20 mouse cellular contexts compared by ENCODE assay signal in the genomic region with DNA sequence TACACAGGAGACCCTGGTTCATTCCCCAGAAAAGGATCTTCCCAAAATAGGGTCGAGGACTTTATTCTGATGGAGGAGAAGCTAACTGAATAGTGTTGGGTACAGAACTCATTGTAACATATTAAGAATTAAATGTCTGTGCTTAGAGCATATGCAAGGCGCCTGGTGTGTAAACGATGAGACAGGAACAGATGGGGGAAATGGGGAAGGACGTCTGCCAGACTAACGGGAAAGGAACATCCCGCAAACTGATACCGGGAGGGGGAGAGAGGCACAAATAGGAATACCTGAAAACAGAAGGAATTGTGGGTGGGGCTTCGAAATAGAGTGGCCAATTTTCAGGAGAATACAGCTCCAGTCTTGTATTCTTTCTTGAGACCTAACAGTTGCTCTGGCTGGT.
DNase-seq lines count a peak whose midpoint lies in the region; ATAC-seq and TF ChIP-seq lines count a peak whose summit lies in the region.
"Had no signal": no experiment of that assay in that cellular context is flagged by ENCODE, and none has a peak within 500 bp of the region (broad histone marks: within the 10 kb centered on the region; RNA-seq: fewer than 3 reads in every experiment).

No protein-coding gene starts in this region.

- no peak overlapping the region for H3K4me3 ChIP-seq in forebrain, embryonic 16.5 days (replicated peaks; ENCODE audit: low read length)
- no peak overlapping the region for H3K4me3 ChIP-seq in forebrain, embryonic 13.5 days
- H3K4me3 ChIP-seq: hindbrain, embryonic 13.5 days; liver, embryonic 15.5 days; lung, embryonic 15.5 days had no signal

- H3K9me3 ChIP-seq in forebrain, embryonic 16.5 days (ENCODE audit: control insufficient read depth, low read length): no peaks in the 10 kb centered on the region
- no peaks in the 10 kb centered on the region for H3K9me3 ChIP-seq in forebrain, embryonic 13.5 days (replicated peaks)
- H3K9me3 ChIP-seq: liver, embryonic 15.5 days; lung, embryonic 15.5 days had no signal

- peak; percentile 14 to 17 for DNase-seq in left cerebral cortex, postnatal 14 days (ENCODE audit: low spot score in 2 of 2)
- no peak for DNase-seq in left cerebral cortex, adult 11 months (ENCODE audit: low spot score)
- DNase-seq in brain, embryonic 14.5 days (ENCODE audit: low read depth): peak; percentile 72
- DNase-seq in layer of hippocampus, adult 9-10 months (ENCODE audit: low spot score): peak; percentile 55
- DNase-seq in thymus, postnatal 10 days (ENCODE audit: low spot score in 2 of 2): no peak
- no peak for DNase-seq in cerebellum, postnatal 14 days
- DNase-seq: adrenal gland, postnatal 14 days; cerebellum, adult 11 months; cerebellum, postnatal 10 days; gastrocnemius, postnatal 14 days; kidney, adult 11 months; kidney, postnatal 10 days; liver; midbrain, embryonic 14.5 days; thymus, postnatal 14 days had no signal

- H3K9ac ChIP-seq in forebrain, embryonic 16.5 days (replicated peaks; ENCODE audit: low read depth, low read length): no peak overlapping the region
- no peak overlapping the region for H3K9ac ChIP-seq in forebrain, embryonic 13.5 days
- H3K9ac ChIP-seq: hindbrain, embryonic 13.5 days; liver, embryonic 15.5 days; lung, embryonic 15.5 days had no signal

- H3K4me2 ChIP-seq in forebrain, embryonic 16.5 days (ENCODE audit: low read length): no peak overlapping the region
- H3K4me2 ChIP-seq in forebrain, embryonic 13.5 days: no peak overlapping the region
- H3K4me2 ChIP-seq: hindbrain, embryonic 13.5 days; liver, embryonic 15.5 days; lung, embryonic 15.5 days had no signal

- no peak overlapping the region for H3K27ac ChIP-seq in forebrain, embryonic 16.5 days (ENCODE audit: low read length)
- H3K27ac ChIP-seq in forebrain, embryonic 13.5 days: no peak overlapping the region
- H3K27ac ChIP-seq: hindbrain, embryonic 13.5 days; liver, embryonic 15.5 days had no signal

- intact Hi-C loops in left cerebral cortex, postnatal 14 days (cut with DNase I): no loop called here

- TF ChIP-seq CTCF in brain, embryonic 14.5 days (IDR thresholded peaks at IDR 0.05; ENCODE audit: borderline replicate concordance, extremely low read depth, insufficient read depth, insufficient read length): no peak

- no peaks in the 10 kb centered on the region for H3K36me3 ChIP-seq in forebrain, embryonic 16.5 days (ENCODE audit: control insufficient read depth, insufficient read depth)
- no peaks in the 10 kb centered on the region for H3K36me3 ChIP-seq in forebrain, embryonic 13.5 days (ENCODE audit: poor library complexity, severe bottlenecking)
- H3K36me3 ChIP-seq: hindbrain, embryonic 13.5 days; liver, embryonic 15.5 days; lung, embryonic 15.5 days had no signal

- H3K27me3 ChIP-seq in forebrain, embryonic 16.5 days (replicated peaks; ENCODE audit: control insufficient read depth, insufficient read depth, low read length): no peaks in the 10 kb centered on the region
- no peaks in the 10 kb centered on the region for H3K27me3 ChIP-seq in forebrain, embryonic 13.5 days
- H3K27me3 ChIP-seq: hindbrain, embryonic 13.5 days; liver, embryonic 15.5 days; lung, embryonic 15.5 days had no signal

- no peaks in the 10 kb centered on the region; the same call in 1 of the 2 replicates for H3K4me1 ChIP-seq in forebrain, embryonic 16.5 days (replicated peaks; ENCODE audit: control insufficient read depth, insufficient read depth, low read length)
- H3K4me1 ChIP-seq in forebrain, embryonic 13.5 days: 0 out of 2 replicates have a peak, but pooled peaks cover 7% of the 10 kb centered on the region
- H3K4me1 ChIP-seq: liver, embryonic 15.5 days had no signal

- peak; percentile 72; the same call in 1 of the 2 replicates for ATAC-seq in forebrain, embryonic 16.5 days
- no peak for ATAC-seq in forebrain, embryonic 13.5 days

- WGBS in forebrain, embryonic 16.5 days: 61% methylated on average over 8 of the region's 8 CpGs
- WGBS in forebrain, embryonic 13.5 days: 81% methylated on average over 8 of the region's 8 CpGs

- no peak for TF ChIP-seq POLR2A in brain, embryonic 14.5 days (IDR thresholded peaks at IDR 0.05; ENCODE audit: borderline replicate concordance, extremely low read depth, insufficient read depth, insufficient read length, poor library complexity, severe bottlenecking)

Comparison
In these comparisons a context has a peak if more than half of its experiments do, and no peak if none do; other contexts are left out.
1. DNase-seq: peak in left cerebral cortex, postnatal 14 days (2 of 2), brain, embryonic 14.5 days (single experiment) and layer of hippocampus, adult 9-10 months (single experiment); none in left cerebral cortex, adult 11 months (single experiment), thymus, postnatal 10 days (0 of 2) and cerebellum, postnatal 14 days (0 of 2).